Mouse (Mus musculus) neural tube, embryonic 10.5 days (tissue): ENCODE measurements around the gene Thop1.

Experiments used
- DNase-seq: peaks from one replicate; pipeline ENCODE4 v3.0.0-alpha.2; 2017; ENCODE audit warnings: low spot score; ENCODE audit errors: extremely low spot score

Thop1 gene

GRCm38 (mm10) chr10:81106113-81106721, 36.4 kb downstream of the Thop1 start:
- DNase-seq: peak; percentile 94

- DNase-seq: no peak
These were observed 43.1 kb downstream of the Thop1 start for GRCm38 (mm10) chr10:81112946-81113345.

GRCm38 (mm10) chr10:81119625-81120024, 49.8 kb downstream of the Thop1 start:
- DNase-seq: no peak

- no peak for DNase-seq
These were observed 50.8 kb downstream of the Thop1 start for GRCm38 (mm10) chr10:81120650-81121049.

- DNase-seq: no peak
These were observed 53.1 kb downstream of the Thop1 start for GRCm38 (mm10) chr10:81122889-81123288.

- no peak for DNase-seq
These were observed 53.7 kb downstream of the Thop1 start for GRCm38 (mm10) chr10:81123500-81123899.
